Mouse (Mus musculus): Measurements from ENCODE around the gene Gm49601.

DNA sequence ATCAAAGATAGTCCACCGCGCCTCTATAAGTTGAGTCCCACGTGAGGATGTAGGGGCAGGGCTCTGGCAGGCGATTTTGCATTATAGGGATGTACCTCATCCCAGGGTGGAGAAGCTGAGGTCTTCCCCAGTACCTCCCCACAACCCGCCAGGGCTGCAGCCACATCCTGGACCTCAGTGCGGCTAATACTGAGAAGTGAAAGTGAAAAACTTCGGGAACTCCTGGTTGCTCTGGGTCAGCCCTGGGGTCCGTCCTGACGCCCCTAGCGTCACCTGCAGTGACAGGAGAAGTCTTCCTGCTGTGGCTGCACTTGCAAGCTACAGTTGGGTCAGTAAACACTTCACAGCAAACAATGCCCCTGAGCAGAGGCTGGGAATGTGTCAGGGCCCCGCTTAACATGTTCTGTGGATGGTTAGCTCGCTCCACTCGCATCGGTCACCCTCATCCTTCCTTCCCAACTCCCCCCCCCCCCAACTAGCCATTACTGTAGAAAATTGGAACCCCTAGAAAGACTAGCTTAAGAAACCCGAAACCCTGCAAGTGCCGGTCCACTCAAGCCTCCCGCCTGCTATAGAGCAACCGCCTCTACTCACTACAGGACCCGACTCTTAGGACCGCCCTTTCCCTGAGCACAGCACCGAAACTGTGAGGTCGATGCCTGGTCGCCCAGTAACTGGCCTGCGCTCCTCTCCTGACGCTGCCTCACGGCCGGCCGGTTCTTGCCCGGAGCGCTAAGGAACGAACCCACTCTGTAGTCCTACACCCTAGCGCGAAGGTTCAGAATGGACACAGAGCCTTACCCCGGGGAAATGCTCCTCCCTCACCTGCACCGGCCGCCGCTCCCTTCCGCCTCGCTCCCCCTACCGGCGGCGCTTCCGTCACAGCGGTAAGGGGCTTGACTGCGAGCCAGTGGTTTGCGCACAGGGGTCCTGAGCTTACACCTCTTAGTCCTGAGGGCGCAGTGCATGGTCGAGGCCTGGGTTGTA lies 36.1 kb downstream of the Gm49601 start, which contains the start of gene Tbx1:
- TF ChIP-seq NRF1 (IDR thresholded peaks at IDR 0.05; ENCODE audit: low read depth, low read length): no peak
- peak; percentile 71; the same call in 1 of the 2 replicates for TF ChIP-seq TBP (conservative IDR thresholded peaks at IDR 0.05; ENCODE audit: low read depth, low read length)

All from CH12.LX (cell line).